Mouse (Mus musculus): ENCODE data around the gene Cmklr1. TPM values are rescaled to one million over a fixed set of nuclear protein-coding genes. Genes with fewer than 3 reads are reported as not detected.

Cmklr1 gene
- polyA plus RNA-seq, 1 experiment from 2014 or later: 1.2 TPM

DNA sequence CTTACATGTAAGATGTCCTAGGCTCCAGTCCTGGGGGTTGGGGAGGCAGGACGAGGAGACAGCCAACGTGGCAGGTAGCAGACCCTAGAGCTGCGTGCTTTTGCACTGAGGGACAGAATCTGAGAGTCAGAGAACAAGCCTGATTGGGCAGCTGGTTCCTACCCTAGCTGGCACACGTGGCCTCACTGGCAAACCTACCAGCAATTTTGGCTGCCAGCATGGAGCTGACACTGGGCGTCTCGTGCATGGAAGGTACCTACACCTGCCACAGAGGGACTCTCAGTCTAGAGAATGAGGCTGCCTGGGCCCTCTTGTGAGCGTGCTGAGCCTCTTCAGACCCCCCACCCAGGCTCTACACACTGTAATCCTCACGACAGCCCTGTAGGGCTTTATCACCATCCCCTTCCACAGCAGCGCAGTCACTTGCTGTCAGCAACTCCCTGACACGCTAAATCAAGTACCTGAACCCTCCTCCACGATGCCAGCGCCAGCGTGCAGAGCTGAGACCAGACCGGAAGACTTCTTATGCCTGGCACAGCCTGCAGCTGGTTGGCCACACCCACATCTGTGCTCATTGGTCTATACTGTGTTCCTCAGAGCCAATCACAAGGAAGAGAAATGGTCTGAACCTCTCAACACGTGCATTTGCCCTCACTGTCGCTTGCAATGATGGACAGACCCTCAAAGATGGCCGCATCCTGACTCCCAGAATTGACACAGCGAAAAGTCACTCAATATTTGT lies 6.9 kb downstream of the Cmklr1 start:
- peaks cover 5% of the 10 kb centered on the region; the same call in 1 of the 2 replicates for H3K4me1 ChIP-seq (ENCODE audit: control insufficient read depth, insufficient read depth, low read depth, low read length)
- peak overlapping the region; percentile 17 for H3K4me3 ChIP-seq (ENCODE audit: low read length)
- H3K27ac ChIP-seq (ENCODE audit: low read depth, low read length): no peak overlapping the region; the same call in 1 of the 2 replicates
- no peaks in the 10 kb centered on the region for H3K36me3 ChIP-seq (ENCODE audit: control insufficient read depth, insufficient read depth, low read length)
- ATAC-seq: peak; percentile 95
- 40% methylated on average over 18 of the region's 18 CpGs for WGBS
- H3K27me3 ChIP-seq (replicated peaks; ENCODE audit: control insufficient read depth, insufficient read depth, low read length): no peaks in the 10 kb centered on the region
- peak overlapping the region; percentile 54 for H3K4me2 ChIP-seq (ENCODE audit: low read length)
- H3K9me3 ChIP-seq (ENCODE audit: control insufficient read depth, low read length): no peaks in the 10 kb centered on the region
- peak overlapping the region; percentile 31 for H3K9ac ChIP-seq (ENCODE audit: low read depth, low read length)

GRCm38 (mm10) chr5:113641066-113641465 lies 9.2 kb downstream of the Cmklr1 start:
- no peak for ATAC-seq
- peaks cover 5% of the 10 kb centered on the region; the same call in 1 of the 2 replicates for H3K4me1 ChIP-seq (ENCODE audit: control insufficient read depth, insufficient read depth, low read depth, low read length)
- H3K27ac ChIP-seq (ENCODE audit: low read depth, low read length): no peak overlapping the region
- H3K9ac ChIP-seq (ENCODE audit: low read depth, low read length): no peak overlapping the region
- H3K4me3 ChIP-seq (ENCODE audit: low read length): no peak overlapping the region
- no peaks in the 10 kb centered on the region for H3K9me3 ChIP-seq (ENCODE audit: control insufficient read depth, low read length)
- H3K4me2 ChIP-seq (ENCODE audit: low read length): no peak overlapping the region
- 57% methylated on average over 6 of the region's 6 CpGs for WGBS
- H3K27me3 ChIP-seq (replicated peaks; ENCODE audit: control insufficient read depth, insufficient read depth, low read length): no peaks in the 10 kb centered on the region
- H3K36me3 ChIP-seq (ENCODE audit: control insufficient read depth, insufficient read depth, low read length): no peaks in the 10 kb centered on the region

GRCm38 (mm10) chr5:113639126-113639525 lies 11.1 kb downstream of the Cmklr1 start:
- Histone ChIP-seq H3K4me3 (ENCODE audit: low read length) (no peak overlapping the region), H3K27ac (ENCODE audit: low read depth, low read length) (no peak overlapping the region), H3K4me1 (ENCODE audit: control insufficient read depth, insufficient read depth, low read depth, low read length) (peaks cover 5% of the 10 kb centered on the region; the same call in 1 of the 2 replicates), H3K27me3 (replicated peaks; ENCODE audit: control insufficient read depth, insufficient read depth, low read length) (no peaks in the 10 kb centered on the region), H3K9me3 (ENCODE audit: control insufficient read depth, low read length) (no peaks in the 10 kb centered on the region), H3K4me2 (ENCODE audit: low read length) (no peak overlapping the region), H3K36me3 (ENCODE audit: control insufficient read depth, insufficient read depth, low read length) (no peaks in the 10 kb centered on the region), H3K9ac (ENCODE audit: low read depth, low read length) (no peak overlapping the region)
- no peak for ATAC-seq
- WGBS: 84% methylated on average over 5 of the region's 5 CpGs

DNA sequence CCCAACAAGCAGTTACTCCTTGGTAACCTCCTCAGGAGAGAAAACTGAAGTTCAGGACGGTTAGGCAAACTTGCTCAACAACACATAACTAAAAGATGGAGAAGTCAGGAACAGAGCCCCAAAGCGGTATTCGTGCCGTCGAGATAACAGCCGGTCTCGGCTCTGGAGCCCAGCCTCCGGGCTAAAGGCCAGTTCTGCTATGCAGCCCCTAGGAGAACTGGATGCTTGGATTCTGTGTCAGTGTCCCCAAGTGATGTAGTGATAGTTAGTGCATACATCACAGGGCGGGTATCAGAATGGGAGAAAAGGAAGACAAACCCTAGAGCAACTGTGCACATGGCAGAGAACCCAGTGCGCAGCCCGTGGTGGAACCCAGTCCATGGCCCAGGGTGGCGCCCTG lies 12.2 kb downstream of the Cmklr1 start:
- no peak for ATAC-seq
- no peaks in the 10 kb centered on the region for H3K27me3 ChIP-seq (replicated peaks; ENCODE audit: control insufficient read depth, insufficient read depth, low read length)
- WGBS: 82% methylated on average over 12 of the region's 12 CpGs

GRCm38 (mm10) chr5:113637631-113638030 lies 12.6 kb downstream of the Cmklr1 start:
- no peak overlapping the region for H3K4me2 ChIP-seq (ENCODE audit: low read length)
- H3K36me3 ChIP-seq (ENCODE audit: control insufficient read depth, insufficient read depth, low read length): no peaks in the 10 kb centered on the region
- H3K4me1 ChIP-seq (ENCODE audit: control insufficient read depth, insufficient read depth, low read depth, low read length): peaks cover 2% of the 10 kb centered on the region; the same call in 1 of the 2 replicates
- H3K9me3 ChIP-seq (ENCODE audit: control insufficient read depth, low read length): no peaks in the 10 kb centered on the region
- H3K27me3 ChIP-seq (replicated peaks; ENCODE audit: control insufficient read depth, insufficient read depth, low read length): no peaks in the 10 kb centered on the region
- H3K4me3 ChIP-seq (ENCODE audit: low read length): no peak overlapping the region
- peak overlapping the region; percentile 55; the same call in 1 of the 2 replicates for H3K27ac ChIP-seq (ENCODE audit: low read depth, low read length)
- H3K9ac ChIP-seq (ENCODE audit: low read depth, low read length): no peak overlapping the region
- 73% methylated on average over 4 of the region's 4 CpGs for WGBS
- ATAC-seq: peak; percentile 86

More for the DNA sequence above, 12.2 kb downstream of the Cmklr1 start:
- no peaks in the 10 kb centered on the region for H3K9me3 ChIP-seq (ENCODE audit: control insufficient read depth, low read length)
- no peak overlapping the region for H3K4me2 ChIP-seq (ENCODE audit: low read length)
- no peak overlapping the region for H3K4me3 ChIP-seq (ENCODE audit: low read length)
- peaks cover 5% of the 10 kb centered on the region; the same call in 1 of the 2 replicates for H3K4me1 ChIP-seq (ENCODE audit: control insufficient read depth, insufficient read depth, low read depth, low read length)
- H3K36me3 ChIP-seq (ENCODE audit: control insufficient read depth, insufficient read depth, low read length): no peaks in the 10 kb centered on the region
- H3K9ac ChIP-seq (ENCODE audit: low read depth, low read length): no peak overlapping the region
- H3K27ac ChIP-seq (ENCODE audit: low read depth, low read length): no peak overlapping the region

DNA sequence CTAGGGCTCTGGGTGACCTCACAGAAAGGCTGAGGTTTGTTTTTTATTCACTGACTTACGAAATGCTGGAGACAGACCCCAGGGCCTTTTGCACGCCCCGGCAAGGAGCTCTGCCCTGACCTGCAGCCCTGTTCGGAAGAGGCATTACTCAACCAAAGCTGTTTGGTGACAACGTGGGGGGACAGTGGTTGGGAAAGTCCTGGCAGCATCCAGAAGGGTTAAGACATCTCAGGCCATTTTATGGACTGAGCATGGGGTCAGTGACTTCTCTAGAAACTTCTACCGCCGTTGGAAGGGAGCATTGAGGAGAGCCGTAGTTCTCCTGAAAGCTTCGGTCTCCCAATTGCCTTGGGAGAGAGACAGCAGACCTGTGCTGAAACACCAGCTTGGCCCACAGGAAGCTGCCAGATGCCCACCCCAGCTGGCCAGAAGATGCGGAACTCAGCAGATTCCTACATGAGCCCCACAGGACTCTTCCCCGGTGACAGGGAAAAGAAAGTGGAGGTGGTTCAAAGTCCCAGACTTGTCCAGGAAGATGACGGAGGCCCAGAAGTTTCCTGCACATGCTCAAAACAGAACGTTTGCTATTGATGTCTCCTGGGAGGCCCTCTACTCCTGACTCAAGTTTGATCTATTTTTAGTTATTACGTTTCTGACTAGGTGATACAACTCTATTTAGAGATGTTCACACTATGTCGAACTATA lies 14.2 kb downstream of the Cmklr1 start:
- H3K4me1 ChIP-seq (ENCODE audit: control insufficient read depth, insufficient read depth, low read depth, low read length): peaks cover 2% of the 10 kb centered on the region; the same call in 1 of the 2 replicates
- no peaks in the 10 kb centered on the region for H3K27me3 ChIP-seq (replicated peaks; ENCODE audit: control insufficient read depth, insufficient read depth, low read length)
- no peak overlapping the region for H3K4me3 ChIP-seq (ENCODE audit: low read length)
- H3K27ac ChIP-seq (ENCODE audit: low read depth, low read length): no peak overlapping the region
- WGBS: 85% methylated on average over 15 of the region's 15 CpGs
- no peaks in the 10 kb centered on the region for H3K9me3 ChIP-seq (ENCODE audit: control insufficient read depth, low read length)
- no peak overlapping the region for H3K4me2 ChIP-seq (ENCODE audit: low read length)
- H3K9ac ChIP-seq (ENCODE audit: low read depth, low read length): no peak overlapping the region
- H3K36me3 ChIP-seq (ENCODE audit: control insufficient read depth, insufficient read depth, low read length): no peaks in the 10 kb centered on the region
- ATAC-seq: no peak

DNA sequence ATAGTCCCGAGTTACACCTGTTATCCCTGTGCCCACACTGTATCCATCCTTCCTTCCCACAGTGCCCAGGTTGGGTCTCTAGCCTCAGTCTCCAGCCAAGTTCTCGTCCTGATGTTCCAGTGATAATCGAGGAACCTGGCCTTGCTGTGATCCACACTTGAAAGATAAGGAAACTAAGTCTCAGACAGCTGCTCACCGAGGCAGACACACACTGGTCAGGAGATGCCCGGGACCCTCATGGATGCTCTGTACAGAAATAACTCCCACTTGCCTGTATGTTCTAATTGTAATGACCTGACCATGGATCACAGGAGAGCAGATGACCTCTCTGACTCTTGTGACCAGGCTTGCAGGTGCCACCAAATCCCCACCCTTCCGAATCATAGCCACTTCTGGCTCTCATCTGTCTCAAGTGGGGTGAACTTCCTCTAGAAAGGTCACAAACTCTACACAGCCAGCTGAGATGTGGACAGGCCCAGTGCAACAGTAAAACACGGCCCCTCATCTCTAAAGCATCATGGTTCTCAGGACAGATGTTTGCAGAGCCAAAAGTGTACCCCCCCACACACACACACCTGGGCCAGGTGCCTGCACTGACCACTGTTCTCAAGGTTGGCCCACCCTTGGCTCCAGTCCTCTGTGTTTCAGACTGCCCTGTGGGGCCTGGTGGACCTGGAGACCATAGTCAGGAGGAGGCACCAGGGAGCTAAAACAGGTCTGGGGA lies 15.2 kb downstream of the Cmklr1 start:
- Histone ChIP-seq H3K4me2 (ENCODE audit: low read length) (no peak overlapping the region), H3K9me3 (ENCODE audit: control insufficient read depth, low read length) (no peaks in the 10 kb centered on the region), H3K27me3 (replicated peaks; ENCODE audit: control insufficient read depth, insufficient read depth, low read length) (no peaks in the 10 kb centered on the region), H3K9ac (ENCODE audit: low read depth, low read length) (no peak overlapping the region), H3K36me3 (ENCODE audit: control insufficient read depth, insufficient read depth, low read length) (no peaks in the 10 kb centered on the region), H3K4me1 (ENCODE audit: control insufficient read depth, insufficient read depth, low read depth, low read length) (peaks cover 2% of the 10 kb centered on the region; the same call in 1 of the 2 replicates), H3K4me3 (ENCODE audit: low read length) (no peak overlapping the region), H3K27ac (ENCODE audit: low read depth, low read length) (no peak overlapping the region)
- no peak for ATAC-seq
- WGBS: 90% methylated on average over 7 of the region's 7 CpGs

GRCm38 (mm10) chr5:113634024-113634651 lies 16.1 kb downstream of the Cmklr1 start:
- 53% methylated on average over 13 of the region's 13 CpGs for WGBS
- Histone ChIP-seq H3K4me1 (ENCODE audit: control insufficient read depth, insufficient read depth, low read depth, low read length) (peaks cover 2% of the 10 kb centered on the region; the same call in 1 of the 2 replicates), H3K4me2 (ENCODE audit: low read length) (no peak overlapping the region), H3K4me3 (ENCODE audit: low read length) (no peak overlapping the region), H3K27me3 (replicated peaks; ENCODE audit: control insufficient read depth, insufficient read depth, low read length) (no peaks in the 10 kb centered on the region; the same call in 1 of the 2 replicates), H3K36me3 (ENCODE audit: control insufficient read depth, insufficient read depth, low read length) (no peaks in the 10 kb centered on the region), H3K9ac (ENCODE audit: low read depth, low read length) (no peak overlapping the region), H3K9me3 (ENCODE audit: control insufficient read depth, low read length) (no peaks in the 10 kb centered on the region), H3K27ac (ENCODE audit: low read depth, low read length) (no peak overlapping the region)
- peak; percentile 60; the same call in 1 of the 2 replicates for ATAC-seq

All from hindbrain, embryonic 16.5 days (tissue).